Mouse (Mus musculus) adrenal gland, adult 10 weeks (tissue): ENCODE measurements around the gene Gpr152. TPM values are rescaled to one million over a fixed set of nuclear protein-coding genes. Genes with fewer than 3 reads are reported as not detected.

Source experiments
- polyA plus RNA-seq: library from polyadenylated mRNA; stranded (reverse); fragments of 350-450 nt; fragmentation: Illumina TruSeq; extraction: RNeasy Lipid Tissue Mini Kit (QIAGEN cat#74804); gene quantifications from one replicate; pipeline ENCODE4 v1.2.3, GENCODE M21; 2014; ENCODE audit warnings: low read depth, low replicate concordance

The Gpr152 gene
- polyA plus RNA-seq, result not detected

GRCm38 (mm10) chr19:4139446-4139845, at the start of gene Gpr152:
Gpr152 (plus strand) TSS chr19:4139787.

GRCm38 (mm10) chr19:4096642-4097440, 42.7 kb upstream of the Gpr152 start, which contains the start of gene Cdk2ap2:
Cdk2ap2 (plus strand) TSS chr19:4097182.

GRCm38 (mm10) chr19:4099837-4100717, 39.5 kb upstream of the Gpr152 start, which contains the start of gene Pitpnm1:
Pitpnm1 (plus strand) TSS chr19:4099998.

GRCm38 (mm10) chr19:4125741-4126696, 13.6 kb upstream of the Gpr152 start, which contains the start of gene Aip:
Aip (minus strand) TSS chr19:4125858.

GRCm38 (mm10) chr19:4143759-4144268, 4.2 kb downstream of the Gpr152 start, which contains the start of gene Cabp4:
Cabp4 (minus strand) TSS chr19:4144033.

GRCm38 (mm10) chr19:4148491-4148806, 8.9 kb downstream of the Gpr152 start, which contains the start of gene Coro1b:
Coro1b (plus strand) TSS chr19:4148619.

GRCm38 (mm10) chr19:4153232-4153654, 13.7 kb downstream of the Gpr152 start, which contains the start of gene Ptprcap:
Ptprcap (plus strand) TSS chr19:4153604.

GRCm38 (mm10) chr19:4162646-4163542, 23.3 kb downstream of the Gpr152 start, which contains the start of gene Rps6kb2:
Rps6kb2 (minus strand) TSS chr19:4163354.

GRCm38 (mm10) chr19:4175368-4175947, 35.9 kb downstream of the Gpr152 start, which contains the start of gene Carns1:
Carns1 (minus strand) TSS chr19:4175479.

GRCm38 (mm10) chr19:4190831-4191334, 51.3 kb downstream of the Gpr152 start, which contains the start of gene Tbc1d10c:
Tbc1d10c (minus strand) TSS chr19:4191284.

GRCm38 (mm10) chr19:4191528-4192250, 52.1 kb downstream of the Gpr152 start, which contains the start of gene Ppp1ca:
Ppp1ca (plus strand) TSS chr19:4192065.

Other genes with a start within 250 kb of the Gpr152 start
- gene Tcirg1, start 232.7 kb upstream of the Gpr152 start, polyA plus RNA-seq, result 2.0 TPM
- 10.0 TPM for gene Ndufs8, start 227.0 kb upstream of the Gpr152 start, polyA plus RNA-seq
- 9.5 TPM for gene Aldh3b1, start 210.0 kb upstream of the Gpr152 start, polyA plus RNA-seq
- gene Unc93b1, start 204.6 kb upstream of the Gpr152 start, polyA plus RNA-seq, result 2.3 TPM
- not detected for gene Aldh3b3, start 181.1 kb upstream of the Gpr152 start, polyA plus RNA-seq
- 0.99 TPM for gene Aldh3b2, start 167.5 kb upstream of the Gpr152 start, polyA plus RNA-seq
- 3.2 TPM for gene Acy3, start 153.2 kb upstream of the Gpr152 start, polyA plus RNA-seq
- not detected for gene Tbx10, start 147.0 kb upstream of the Gpr152 start, polyA plus RNA-seq
- gene Nudt8, start 139.2 kb upstream of the Gpr152 start, polyA plus RNA-seq, result not detected
- gene Gm49405, start 139.2 kb upstream of the Gpr152 start, polyA plus RNA-seq, result not detected
- gene Doc2g, start 136.5 kb upstream of the Gpr152 start, polyA plus RNA-seq, result not detected
- gene Ndufv1, start 127.0 kb upstream of the Gpr152 start, polyA plus RNA-seq, result 6.6 TPM
- gene Gstp1, start 101.8 kb upstream of the Gpr152 start, polyA plus RNA-seq, result 19.5 TPM
- 9.4 TPM for gene Gstp2, start 93.8 kb upstream of the Gpr152 start, polyA plus RNA-seq
- not detected for gene Gstp3, start 80.2 kb upstream of the Gpr152 start, polyA plus RNA-seq
- gene Cabp2, start 58.2 kb upstream of the Gpr152 start, polyA plus RNA-seq, result not detected
- 1.1 TPM for gene Cdk2ap2, start 42.6 kb upstream of the Gpr152 start, polyA plus RNA-seq
- gene Pitpnm1, start 39.8 kb upstream of the Gpr152 start, polyA plus RNA-seq, result 0.87 TPM
- gene Aip, start 13.9 kb upstream of the Gpr152 start, polyA plus RNA-seq, result 1.1 TPM
- gene Cabp4, start 4.2 kb downstream of the Gpr152 start, polyA plus RNA-seq, result not detected
- gene Coro1b, start 8.8 kb downstream of the Gpr152 start, polyA plus RNA-seq, result 31.5 TPM
- gene Ptprcap, start 13.8 kb downstream of the Gpr152 start, polyA plus RNA-seq, result 3.5 TPM
- gene Rps6kb2, start 23.6 kb downstream of the Gpr152 start, polyA plus RNA-seq, result 3.1 TPM
- gene Carns1, start 35.7 kb downstream of the Gpr152 start, polyA plus RNA-seq, result 0.93 TPM
- gene Tbc1d10c, start 51.5 kb downstream of the Gpr152 start, polyA plus RNA-seq, result not detected
- 103 TPM for gene Ppp1ca, start 52.3 kb downstream of the Gpr152 start, polyA plus RNA-seq
- gene Rad9a, start 61.9 kb downstream of the Gpr152 start, polyA plus RNA-seq, result 3.1 TPM
- 0.70 TPM for gene Clcf1, start 74.5 kb downstream of the Gpr152 start, polyA plus RNA-seq
- gene AC109138.7, start 74.6 kb downstream of the Gpr152 start, polyA plus RNA-seq, result not detected
- gene Pold4, start 92.1 kb downstream of the Gpr152 start, polyA plus RNA-seq, result not detected
- gene Ssh3, start 129.4 kb downstream of the Gpr152 start, polyA plus RNA-seq, result 3.0 TPM
- gene Ankrd13d, start 143.3 kb downstream of the Gpr152 start, polyA plus RNA-seq, result not detected
- gene Grk2, start 166.4 kb downstream of the Gpr152 start, polyA plus RNA-seq, result 10.8 TPM